15 mouse cellular contexts compared by ENCODE assay signal in the genomic region with DNA sequence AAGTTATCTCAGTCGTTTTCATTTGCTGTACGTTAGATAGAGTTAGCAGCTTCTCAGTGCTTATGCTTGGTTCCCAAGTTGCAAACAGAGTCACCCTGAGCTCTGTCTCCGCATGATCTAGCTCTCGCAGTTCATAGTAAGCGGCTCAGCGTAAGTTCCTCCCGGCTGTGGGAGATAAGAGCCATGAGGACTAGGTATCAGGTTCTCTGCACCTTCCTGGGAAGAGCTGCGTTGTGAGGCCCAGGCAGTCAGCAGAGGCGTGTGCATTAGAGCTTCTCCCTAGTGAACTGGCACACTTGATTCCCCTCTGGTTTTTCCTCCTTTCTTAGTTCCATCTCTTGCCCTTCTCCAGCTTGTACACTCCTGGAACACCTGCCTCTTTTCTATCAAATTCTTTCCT.
A peak's percentile ranks its signal among the peaks of the same experiment; 100 is the strongest.
DNase-seq lines count a peak whose midpoint lies in the region; ATAC-seq and TF ChIP-seq lines count a peak whose summit lies in the region.
"Had no signal": no experiment of that assay in that cellular context is flagged by ENCODE, and none has a peak within 500 bp of the region (broad histone marks: within the 10 kb centered on the region; RNA-seq: fewer than 3 reads in every experiment).

No protein-coding gene starts in this region.

- H3K9me3 ChIP-seq in heart, embryonic 10.5 days = no peaks in the 10 kb centered on the region
- no peaks in the 10 kb centered on the region for H3K9me3 ChIP-seq in liver, embryonic 11.5 days (ENCODE audit: control insufficient read depth, low read length)
- H3K9me3 ChIP-seq in midbrain, embryonic 14.5 days (ENCODE audit: control insufficient read depth, low read length) = no peaks in the 10 kb centered on the region
- H3K9me3 ChIP-seq: limb, embryonic 10.5 days had no signal

- no peak for TF ChIP-seq POLR2A in heart, adult 2 months (IDR thresholded peaks at IDR 0.05; ENCODE audit: insufficient read depth, low read depth, low read length)

- H3K4me3 ChIP-seq in heart, embryonic 10.5 days = no peak overlapping the region
- H3K4me3 ChIP-seq in heart, adult 2 months = no peak overlapping the region
- no peak overlapping the region for H3K4me3 ChIP-seq in liver, embryonic 11.5 days (ENCODE audit: low read depth, low read length)
- H3K4me3 ChIP-seq in midbrain, embryonic 14.5 days (replicated peaks; ENCODE audit: low read depth, low read length) = no peak overlapping the region
- H3K4me3 ChIP-seq: limb, embryonic 10.5 days had no signal

- TF ChIP-seq CTCF in heart, adult 2 months (IDR thresholded peaks at IDR 0.05) = no peak

- no peaks in the 10 kb centered on the region for H3K27me3 ChIP-seq in heart, embryonic 10.5 days (ENCODE audit: insufficient read depth, poor library complexity, severe bottlenecking)
- H3K27me3 ChIP-seq in heart, adult 2 months (ENCODE audit: control insufficient read depth, insufficient read depth, low read length) = no peaks in the 10 kb centered on the region
- H3K27me3 ChIP-seq in liver, embryonic 11.5 days (replicated peaks; ENCODE audit: control insufficient read depth, insufficient read depth, low read length) = no peaks in the 10 kb centered on the region
- no peaks in the 10 kb centered on the region for H3K27me3 ChIP-seq in midbrain, embryonic 14.5 days (ENCODE audit: control insufficient read depth, insufficient read depth, low read length)

- no peak for TF ChIP-seq EP300 in heart, adult 2 months (IDR thresholded peaks at IDR 0.05; ENCODE audit: insufficient read depth, low read depth, low read length)

- H3K4me2 ChIP-seq in liver, embryonic 11.5 days = peak overlapping the region; percentile 49
- H3K4me2 ChIP-seq in midbrain, embryonic 14.5 days (ENCODE audit: low read length) = no peak overlapping the region
- H3K4me2 ChIP-seq: hindbrain, embryonic 14.5 days had no signal

- H3K36me3 ChIP-seq in heart, embryonic 10.5 days = no peaks in the 10 kb centered on the region
- peaks cover 61% of the 10 kb centered on the region for H3K36me3 ChIP-seq in heart, adult 2 months (ENCODE audit: control insufficient read depth, insufficient read depth, low read length)
- no peaks in the 10 kb centered on the region for H3K36me3 ChIP-seq in liver, embryonic 11.5 days (ENCODE audit: control insufficient read depth, insufficient read depth, low read length)
- no peaks in the 10 kb centered on the region for H3K36me3 ChIP-seq in midbrain, embryonic 14.5 days (ENCODE audit: control insufficient read depth, insufficient read depth, low read length)
- H3K36me3 ChIP-seq: limb, embryonic 10.5 days had no signal

- no peak overlapping the region; the same call in 1 of the 2 replicates for H3K9ac ChIP-seq in heart, adult 2 months (ENCODE audit: low read depth, low read length)
- no peak overlapping the region for H3K9ac ChIP-seq in liver, embryonic 11.5 days (ENCODE audit: low read depth, low read length)
- H3K9ac ChIP-seq in midbrain, embryonic 14.5 days (replicated peaks; ENCODE audit: low read length) = no peak overlapping the region
- H3K9ac ChIP-seq: hindbrain, embryonic 14.5 days had no signal

- intact Hi-C loops in heart, adult 2 months (cut with DNase I) = no loop called here

- H3K27ac ChIP-seq in heart, embryonic 10.5 days = peak overlapping the region; percentile 59
- H3K27ac ChIP-seq in heart, adult 2 months = no peak overlapping the region
- H3K27ac ChIP-seq in liver, embryonic 11.5 days (ENCODE audit: low read depth, low read length) = no peak overlapping the region
- no peak overlapping the region for H3K27ac ChIP-seq in midbrain, embryonic 14.5 days (replicated peaks; ENCODE audit: low read depth, low read length)
- H3K27ac ChIP-seq: hindbrain, embryonic 14.5 days; limb, embryonic 10.5 days had no signal

- ATAC-seq in liver, embryonic 11.5 days (replicated peaks; ENCODE audit: low FRiP score) = peak; percentile 99
- ATAC-seq in midbrain, embryonic 14.5 days (ENCODE audit: low FRiP score, low TSS enrichment) = no peak

- peak; percentile 91 for DNase-seq in heart, embryonic 10.5 days (ENCODE audit: low spot score)
- DNase-seq in heart, adult 2 months = no peak
- DNase-seq in spleen, postnatal 36 days (ENCODE audit: low spot score in 2 of 2) = peak; percentile 14 to 39
- no peak for DNase-seq in spleen, adult 12 weeks (ENCODE audit: low spot score)
- DNase-seq in liver, embryonic 11.5 days (ENCODE audit: low spot score) = no peak
- peak; percentile 16 for DNase-seq in yolk sac, embryonic 10.5 days (ENCODE audit: low spot score)
- DNase-seq in midbrain, embryonic 14.5 days = no peak
- no peak for DNase-seq in right cerebral cortex, adult 18-20 months
- DNase-seq: B cell, adult 2 months; cerebellum, postnatal 36 days; lung, postnatal 14 days; right cerebral cortex, postnatal 4 days; thymus, adult 2 months had no signal

- H3K4me1 ChIP-seq in heart, embryonic 10.5 days = peaks cover 28% of the 10 kb centered on the region
- peaks cover 26% of the 10 kb centered on the region for H3K4me1 ChIP-seq in heart, adult 2 months (ENCODE audit: control insufficient read depth, insufficient read depth, low read length)
- H3K4me1 ChIP-seq in liver, embryonic 11.5 days (replicated peaks; ENCODE audit: control insufficient read depth, insufficient read depth, low read length) = peaks cover 25% of the 10 kb centered on the region
- H3K4me1 ChIP-seq in midbrain, embryonic 14.5 days (ENCODE audit: control insufficient read depth, insufficient read depth, low read length) = no peaks in the 10 kb centered on the region
- H3K4me1 ChIP-seq: limb, embryonic 10.5 days had no signal

- H3K79me2 ChIP-seq in heart, adult 2 months (replicated peaks; ENCODE audit: control insufficient read depth, insufficient read depth, low read length) = peaks cover 16% of the 10 kb centered on the region

- WGBS in heart, embryonic 10.5 days = 13% methylated on average over 9 of the region's 9 CpGs
- WGBS in heart, adult 2 months = 35% methylated on average over 9 of the region's 9 CpGs
- WGBS in liver, embryonic 11.5 days = 17% methylated on average over 9 of the region's 9 CpGs
- WGBS in midbrain, embryonic 14.5 days = 75% methylated on average over 9 of the region's 9 CpGs

Comparison
In these comparisons a context has a peak if more than half of its experiments do, and no peak if none do; other contexts are left out.
1. DNase-seq: peak in heart, embryonic 10.5 days (single experiment), spleen, postnatal 36 days (2 of 2) and yolk sac, embryonic 10.5 days (single experiment); none in heart, adult 2 months (0 of 2), spleen, adult 12 weeks (single experiment), liver, embryonic 11.5 days (single experiment), midbrain, embryonic 14.5 days (single experiment) and right cerebral cortex, adult 18-20 months (single experiment).